Mouse (Mus musculus) cerebellum, adult 2 months (tissue): ENCODE measurements around the gene Nfatc2. TPM values are rescaled to one million over a fixed set of nuclear protein-coding genes. Genes with fewer than 3 reads are reported as not detected.
A peak's percentile ranks its signal among the peaks of the same experiment; 100 is the strongest.

Experiments
- DNase-seq, 2 experiments: peaks; one replicate each; pipeline ENCODE4 v3.0.0; 2021
- H3K27ac ChIP-seq: fragments of 200-500 bp; 2 replicates; pipeline ENCODE4 v1.5.1; 2012; ENCODE audit warnings: low read length, control low read depth, inconsistent platforms; ENCODE audit not compliant: insufficient read depth
- H3K27me3 ChIP-seq: fragments of 200-500 bp; 2 replicates; pipeline ENCODE4 v1.6.1; 2012; ENCODE audit warnings: inconsistent platforms, mild to moderate bottlenecking, low read length, moderate library complexity; ENCODE audit not compliant: control insufficient read depth, insufficient read depth
- H3K4me1 ChIP-seq: fragments of 200-500 bp; 2 replicates; pipeline ENCODE4 v1.6.1; 2011; ENCODE audit warnings: low read length; ENCODE audit not compliant: control insufficient read depth, insufficient read depth
- H3K4me3 ChIP-seq: fragments of 200-500 bp; replicated peaks from 2 replicates; pipeline ENCODE3; 2011; ENCODE audit warnings: mild to moderate bottlenecking, low read depth, low read length, control low read depth; ENCODE audit not compliant: insufficient read depth
- CTCF ChIP-seq: fragments of 200-500 bp; IDR thresholded peaks from 2 replicates; pipeline ENCODE4 v1.5.1; 2011; ENCODE audit warnings: low read depth, mild to moderate bottlenecking, control low read depth, low read length, moderate library complexity, borderline replicate concordance; ENCODE audit not compliant: insufficient read depth
- POLR2A ChIP-seq: fragments of 200-500 bp; IDR thresholded peaks from 2 replicates; pipeline ENCODE4 v1.6.1; 2011; ENCODE audit warnings: low read length, control low read depth, borderline replicate concordance; ENCODE audit not compliant: insufficient read depth
- WGBS: fragments of 180-500 bp; shearing (Covaris S2); methylation state at CpG from one replicate; pipeline ENCODE4 v1.1.7; 2018; 5-methylcytosine and 5-hydroxymethylcytosine counted together
- polyA plus RNA-seq: library from polyadenylated mRNA; depleted of rRNA; stranded (reverse); fragments of >200 nt; gene quantifications from 2 replicates; pipeline ENCODE4 v1.2.3, GENCODE M21; 2012; rRNA removed

Gene Nfatc2
- 24.0 and 26.0 TPM in 2 replicates for polyA plus RNA-seq

DNA sequence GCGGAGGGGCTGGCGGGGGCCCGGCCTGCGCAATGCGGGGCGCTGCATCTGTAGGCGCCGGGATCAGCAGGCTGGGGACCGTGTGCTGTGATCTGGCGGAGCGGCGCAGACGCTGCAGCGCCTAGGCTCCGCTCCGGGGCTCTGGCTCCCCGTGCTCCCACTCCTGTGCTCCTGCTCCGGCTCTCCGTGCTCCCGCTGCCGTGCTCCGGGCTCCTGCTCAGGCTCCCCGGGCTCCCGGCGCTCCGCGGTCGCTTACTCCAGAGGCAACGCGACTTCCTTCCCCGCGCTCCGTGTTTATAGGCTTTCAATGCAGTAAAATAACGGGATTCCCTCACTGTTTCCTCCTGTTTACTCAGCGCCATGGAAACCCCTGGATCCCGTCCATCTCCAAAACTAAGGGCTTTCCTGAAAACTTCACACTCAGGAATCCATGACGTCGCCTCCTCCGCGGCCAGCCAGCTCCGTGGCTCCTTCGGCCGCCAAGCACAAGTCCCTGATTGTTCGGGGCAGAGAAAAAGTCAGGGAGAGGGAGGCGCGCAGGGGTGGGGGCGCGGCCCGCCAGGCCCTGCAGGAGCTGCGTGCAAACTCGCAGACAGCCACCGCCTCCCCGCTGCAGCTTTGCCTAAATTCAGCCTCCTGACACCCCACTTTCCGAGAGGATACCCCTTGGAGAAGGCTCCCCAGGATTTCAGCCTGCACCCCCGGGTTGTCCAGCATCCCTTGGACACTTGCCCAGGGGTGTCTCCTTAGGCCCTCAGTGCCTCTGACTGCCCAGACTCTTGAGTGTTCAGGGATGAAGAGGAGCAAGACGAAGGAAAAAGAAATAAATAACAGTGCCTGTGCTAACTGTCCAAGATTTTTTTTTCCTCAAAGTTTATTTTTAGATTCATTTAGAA lies at the start of gene Nfatc2:
TSS of gene Nfatc2 (minus strand) at position 167 of the 896 bp plus-strand sequence.
- peak within 1 kb of the TSS; percentile 79 for H3K4me3 ChIP-seq
- WGBS: under 1% methylated on average over 56 of the region's 56 CpGs
- TF ChIP-seq CTCF (no peak), POLR2A (no peak)
- peak; percentile 64 to 69 for DNase-seq
- H3K4me1 ChIP-seq: peaks cover 8% of the 10 kb centered on the region
- no peaks in the 10 kb centered on the region for H3K27me3 ChIP-seq
- peak within 1 kb of the TSS; percentile 60 for H3K27ac ChIP-seq

DNA sequence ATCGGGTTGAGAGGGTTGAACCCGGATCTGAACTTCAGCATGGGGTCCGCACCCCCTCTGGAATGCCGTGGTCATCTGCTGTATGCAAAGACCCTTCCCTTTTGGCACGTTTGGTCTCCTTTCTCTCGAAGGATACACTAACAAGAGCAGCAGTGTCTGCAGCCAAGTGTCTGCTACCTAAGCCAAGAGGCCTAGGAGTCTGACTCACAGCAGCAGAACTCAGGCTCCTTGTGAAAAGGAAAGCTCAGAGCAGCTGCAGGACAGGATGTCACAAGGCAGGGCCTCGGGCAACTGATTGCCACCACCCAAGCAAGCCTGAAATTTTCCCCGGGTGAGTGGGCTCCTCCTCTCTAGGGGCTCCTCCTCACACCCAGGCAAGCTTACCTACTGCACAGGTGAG lies 46.7 kb upstream of the Nfatc2 start:
- TF ChIP-seq POLR2A (no peak), CTCF (no peak)
- Histone ChIP-seq H3K27me3 (no peaks in the 10 kb centered on the region), H3K4me3 (no peak overlapping the region), H3K4me1 (peaks cover 7% of the 10 kb centered on the region; the same call in 1 of the 2 replicates), H3K27ac (no peak overlapping the region)
- 69% methylated on average over 8 of the region's 8 CpGs for WGBS
- DNase-seq: no peak

DNA sequence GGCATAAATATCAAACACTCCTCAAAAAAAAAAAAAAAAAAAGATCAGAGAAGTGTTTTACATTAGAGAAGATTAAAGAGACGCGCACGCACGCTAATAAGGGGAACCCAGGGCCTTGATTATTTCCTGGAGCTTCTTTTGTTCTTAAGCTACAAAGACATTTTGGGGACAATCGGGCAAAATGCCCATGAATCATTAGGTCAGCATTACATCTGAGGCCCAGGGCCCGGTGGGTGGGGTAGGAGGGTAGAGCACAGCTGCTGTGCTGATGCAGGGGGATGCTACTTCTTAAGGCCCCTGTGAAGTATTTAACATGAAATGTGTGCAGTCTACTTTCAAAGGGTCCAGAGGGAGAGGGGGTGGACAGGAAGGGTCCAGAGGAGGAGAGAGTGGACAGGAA lies 43.4 kb upstream of the Nfatc2 start:
- H3K27ac ChIP-seq: no peak overlapping the region
- H3K4me3 ChIP-seq: no peak overlapping the region
- TF ChIP-seq CTCF (no peak), POLR2A (no peak)
- H3K27me3 ChIP-seq: no peaks in the 10 kb centered on the region
- DNase-seq: no peak
- H3K4me1 ChIP-seq: no peaks in the 10 kb centered on the region
- 69% methylated on average over 6 of the region's 6 CpGs for WGBS

DNA sequence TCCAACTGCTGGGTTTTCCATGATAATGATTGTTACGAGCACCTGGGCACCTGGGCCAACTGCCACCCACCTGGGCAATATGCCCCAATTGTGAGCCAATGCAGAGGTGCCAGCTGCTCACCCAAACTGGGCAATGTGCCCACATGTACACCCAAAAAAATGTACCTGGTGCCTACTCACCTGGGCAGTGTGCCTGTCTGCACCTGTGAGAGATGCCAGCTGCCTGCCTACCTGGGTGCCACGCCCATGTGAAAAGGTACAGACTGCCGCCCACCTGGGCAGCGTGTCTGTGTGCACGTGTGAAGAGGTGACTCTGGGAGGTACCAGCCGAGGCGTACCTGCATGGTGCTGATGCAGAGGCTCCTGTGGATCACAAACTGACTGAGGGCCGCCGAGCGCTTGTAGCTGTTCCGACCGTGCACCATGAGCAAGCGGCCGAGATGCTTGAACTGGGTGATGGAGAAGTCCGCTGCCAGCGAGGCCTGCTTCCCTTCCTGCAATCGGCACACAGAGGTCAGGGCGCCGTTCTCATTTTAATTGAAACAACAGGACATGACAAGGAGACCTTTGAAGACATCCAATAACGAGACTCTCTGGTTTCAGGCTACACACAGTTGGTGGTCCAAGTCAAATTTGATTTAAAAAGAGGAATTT lies 42.2 kb upstream of the Nfatc2 start:
- H3K4me1 ChIP-seq: no peaks in the 10 kb centered on the region
- TF ChIP-seq POLR2A (no peak), CTCF (no peak)
- no peak for DNase-seq
- H3K4me3 ChIP-seq: no peak overlapping the region
- no peak overlapping the region for H3K27ac ChIP-seq
- 83% methylated on average over 20 of the region's 20 CpGs for WGBS
- H3K27me3 ChIP-seq: no peaks in the 10 kb centered on the region

DNA sequence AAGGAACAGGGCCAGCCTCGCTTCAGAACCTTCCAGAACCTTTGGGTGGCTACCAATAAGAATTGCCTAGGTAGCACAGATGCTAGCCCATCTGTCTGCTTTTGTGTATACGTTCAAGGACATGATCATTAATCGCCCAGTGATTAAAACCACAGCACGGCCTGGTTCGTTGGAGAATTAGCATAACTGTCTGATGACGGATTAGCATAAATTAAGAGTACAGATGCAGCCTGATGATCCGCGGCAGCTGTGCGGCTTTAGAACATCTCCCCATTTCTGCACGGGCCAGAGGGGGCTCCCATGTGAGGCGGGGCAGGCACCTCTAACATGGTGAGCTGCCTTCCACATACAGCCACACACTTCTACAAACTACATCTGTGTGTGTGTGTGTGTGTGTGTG lies 40.7 kb upstream of the Nfatc2 start:
- H3K4me3 ChIP-seq: no peak overlapping the region

DNA sequence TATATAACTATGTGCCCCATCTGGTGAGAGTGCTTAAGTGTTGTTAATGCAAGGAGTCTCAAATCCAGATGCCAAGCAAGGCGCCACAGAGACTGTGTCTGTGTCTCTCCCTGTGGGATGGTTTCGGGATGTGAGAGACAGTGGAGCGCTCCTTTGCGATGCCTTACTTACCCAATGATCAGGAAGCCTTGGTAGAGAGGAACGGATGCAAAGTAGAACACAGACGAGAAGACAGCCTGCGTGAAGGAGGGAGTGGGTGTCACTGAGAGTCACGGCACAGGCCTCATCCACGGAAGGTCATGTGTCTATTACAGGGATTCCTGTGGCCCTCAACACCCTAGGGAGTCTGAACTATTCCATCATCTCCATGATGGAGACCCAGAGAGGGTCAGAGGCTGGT lies 39.0 kb upstream of the Nfatc2 start:
- H3K27me3 ChIP-seq: no peaks in the 10 kb centered on the region
- H3K4me3 ChIP-seq: no peak overlapping the region
- no peaks in the 10 kb centered on the region for H3K4me1 ChIP-seq
- TF ChIP-seq POLR2A (no peak), CTCF (no peak)
- DNase-seq: no peak
- WGBS: 92% methylated on average over 9 of the region's 9 CpGs
- no peak overlapping the region for H3K27ac ChIP-seq

More for the DNA sequence above, 40.7 kb upstream of the Nfatc2 start:
- Histone ChIP-seq H3K27ac (no peak overlapping the region), H3K4me1 (no peaks in the 10 kb centered on the region), H3K27me3 (no peaks in the 10 kb centered on the region)
- no peak for DNase-seq
- TF ChIP-seq POLR2A: no peak
- no peak for TF ChIP-seq CTCF
- WGBS: 38% methylated on average over 11 of the region's 11 CpGs

DNA sequence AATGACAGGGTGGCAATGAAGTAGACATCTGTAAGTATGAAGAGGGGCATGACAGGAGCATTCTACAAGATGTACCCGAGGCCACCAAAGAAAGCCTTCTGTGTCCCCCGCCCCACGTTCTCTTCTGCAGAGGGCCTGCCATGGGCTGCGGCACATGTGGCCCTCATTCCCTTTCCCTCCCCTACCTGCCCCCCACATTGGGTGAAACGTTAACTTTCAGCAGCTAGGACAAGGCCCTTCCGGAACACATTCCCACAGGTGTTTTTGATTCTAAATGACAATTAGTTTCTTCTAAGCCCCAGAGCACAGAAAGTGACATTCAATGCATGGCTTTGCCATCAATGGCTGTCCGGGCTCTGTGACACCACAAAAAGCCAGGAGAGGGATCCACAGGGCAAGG lies 33.4 kb upstream of the Nfatc2 start:
- DNase-seq: no peak
- no peak overlapping the region for H3K4me3 ChIP-seq
- H3K27ac ChIP-seq: no peak overlapping the region
- H3K27me3 ChIP-seq: no peaks in the 10 kb centered on the region
- WGBS: 89% methylated on average over 7 of the region's 7 CpGs
- H3K4me1 ChIP-seq: peaks cover 10% of the 10 kb centered on the region; the same call in 1 of the 2 replicates
- no peak for TF ChIP-seq POLR2A

DNA sequence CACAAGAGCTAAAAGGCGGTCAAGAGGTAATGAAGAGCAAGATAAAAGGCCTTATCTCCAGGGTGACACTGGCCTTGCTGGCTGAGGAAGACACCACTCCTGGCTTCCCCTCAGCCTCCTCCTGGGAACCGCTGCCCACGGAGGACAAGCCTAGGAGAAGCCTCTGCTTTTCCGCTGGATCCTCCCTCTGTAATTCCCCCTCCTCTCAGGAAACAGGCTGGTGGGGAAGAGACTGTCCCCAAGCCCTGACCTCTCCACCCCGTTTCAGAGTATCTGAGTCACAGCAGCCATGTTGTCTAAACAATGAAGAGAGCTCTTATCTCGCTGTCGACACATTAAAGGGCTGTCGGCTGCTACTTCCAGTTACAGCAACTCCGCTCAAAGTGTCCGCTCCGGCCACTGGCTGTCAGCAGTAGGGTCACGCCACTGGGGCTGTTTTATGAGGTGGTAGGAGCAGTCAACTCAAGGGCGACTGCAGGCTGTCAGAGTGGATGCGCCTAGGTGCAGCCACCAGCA lies 31.9 kb upstream of the Nfatc2 start:
- no peaks in the 10 kb centered on the region for H3K27me3 ChIP-seq
- WGBS: 79% methylated on average over 14 of the region's 14 CpGs
- DNase-seq: no peak
- no peak overlapping the region for H3K27ac ChIP-seq
- H3K4me3 ChIP-seq: no peak overlapping the region
- H3K4me1 ChIP-seq: peaks cover 10% of the 10 kb centered on the region; the same call in 1 of the 2 replicates
- no peak for TF ChIP-seq POLR2A
- TF ChIP-seq CTCF: no peak
